In the genomic region with DNA sequence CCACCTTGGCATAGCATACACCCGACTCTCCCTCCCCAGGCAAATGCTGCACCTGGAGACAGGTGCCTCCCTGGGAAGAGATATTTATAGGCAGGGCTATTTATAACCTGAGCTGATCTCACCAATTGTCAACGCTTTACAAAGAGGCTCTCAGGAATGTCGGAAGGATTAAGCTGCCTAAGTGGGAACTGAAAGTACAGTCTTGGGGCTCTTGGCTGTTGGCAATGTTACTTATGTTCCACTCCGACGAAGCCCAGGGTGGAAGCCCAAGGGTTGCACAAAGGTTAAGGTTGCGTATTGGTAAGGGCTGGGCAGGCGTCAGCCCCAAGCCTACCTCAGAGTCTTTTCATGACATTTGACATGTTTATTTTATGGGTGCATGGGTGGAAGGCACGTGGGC, we compare ENCODE assay signal across 18 mouse cellular contexts. TPM values are rescaled to one million over a fixed set of nuclear protein-coding genes. Genes with fewer than 3 reads are reported as not detected.
DNase-seq lines count a peak whose midpoint lies in the region; ATAC-seq lines count a peak whose summit lies in the region.
"Had no signal": no experiment of that assay in that cellular context is flagged by ENCODE, and none has a peak within 500 bp of the region (broad histone marks: within the 10 kb centered on the region; RNA-seq: fewer than 3 reads in every experiment).

No protein-coding gene starts in this region.

- no peak overlapping the region for H3K27ac ChIP-seq in heart, embryonic 14.5 days (replicated peaks in 1 of 2; ENCODE audit: control insufficient read depth in 1 of 2, insufficient read depth in 1 of 2, low read depth in 2 of 2, low read length in 2 of 2)
- H3K27ac ChIP-seq: hindbrain, embryonic 13.5 days; midbrain, embryonic 12.5 days had no signal

- 16% methylated on average over 8 of the region's 8 CpGs for WGBS in heart, embryonic 14.5 days

- no peak overlapping the region for H3K4me3 ChIP-seq in heart, embryonic 14.5 days (ENCODE audit: control insufficient read depth in 1 of 2, insufficient read depth in 1 of 2, low read depth in 1 of 2, low read length in 2 of 2)
- H3K4me3 ChIP-seq: hindbrain, embryonic 13.5 days; midbrain, embryonic 12.5 days; myocyte had no signal

- no peaks in the 10 kb centered on the region for H3K36me3 ChIP-seq in heart, embryonic 14.5 days (ENCODE audit: control insufficient read depth, insufficient read depth, low read length)
- H3K36me3 ChIP-seq: hindbrain, embryonic 13.5 days; midbrain, embryonic 12.5 days had no signal

- H3K27me3 ChIP-seq in heart, embryonic 14.5 days (ENCODE audit: control insufficient read depth, insufficient read depth, low read length): no peaks in the 10 kb centered on the region
- H3K27me3 ChIP-seq: hindbrain, embryonic 13.5 days had no signal

- H3K4me2 ChIP-seq in heart, embryonic 14.5 days (ENCODE audit: low read length): peak overlapping the region; percentile 38
- H3K4me2 ChIP-seq: hindbrain, embryonic 13.5 days; midbrain, embryonic 12.5 days had no signal

- no peak overlapping the region for H3K9ac ChIP-seq in heart, embryonic 14.5 days (ENCODE audit: low read length)
- H3K9ac ChIP-seq: forebrain, postnatal 0 days; hindbrain, embryonic 13.5 days; midbrain, embryonic 12.5 days had no signal

- peaks cover 10 to 20% of the 10 kb centered on the region in 2 experiments; a peak in 3 of 4 replicates for H3K4me1 ChIP-seq in heart, embryonic 14.5 days (ENCODE audit: control insufficient read depth in 2 of 2, insufficient read depth in 2 of 2, low read length in 2 of 2)

- DNase-seq in cerebellum, adult 11-12 months: peak; percentile 20
- no peak for DNase-seq in heart, postnatal 14 days
- DNase-seq in brain, adult 2 months (ENCODE audit: low read depth, low spot score): peak; percentile 55
- no peak for DNase-seq in kidney, postnatal 4 days
- DNase-seq: adrenal gland, postnatal 25 days; forebrain, postnatal 0 days; gastrocnemius, postnatal 10 days; kidney, adult 11 months; kidney, postnatal 10 days; thymus, adult 18-20 months had no signal

- ATAC-seq in cerebellum, adult (ENCODE audit: insufficient number of reproducible peaks, low FRiP score, low TSS enrichment): no peak
- no peak for ATAC-seq in heart, embryonic 14.5 days (ENCODE audit: insufficient number of reproducible peaks, insufficient read depth, low FRiP score, low read depth)
- peak; percentile 40 for ATAC-seq in monocyte, adult 5-6 weeks (replicated peaks; ENCODE audit: insufficient number of reproducible peaks, low FRiP score, low TSS enrichment, poor library complexity, severe bottlenecking)
- no peak for ATAC-seq in CD4-positive, CD25-positive, alpha-beta regulatory T cell, adult 4 months
- ATAC-seq: activated CD4-positive, CD25-positive, alpha-beta regulatory T cell, adult 4 months; forebrain, postnatal 0 days had no signal

- intact Hi-C loops in heart, postnatal 14 days (cut with DNase I): no loop called here

- no peaks in the 10 kb centered on the region for H3K9me3 ChIP-seq in heart, embryonic 14.5 days (ENCODE audit: control insufficient read depth, low read length)
- H3K9me3 ChIP-seq: hindbrain, embryonic 13.5 days; midbrain, embryonic 12.5 days had no signal

RNA-seq across cellular contexts. Expression of gene Cotl1, which starts 4.2 kb away (rescaled TPM):
- polyA plus RNA-seq in heart, embryonic 14.5 days (2014; fragmentation: Nextera tagmentation; extraction: Ambion mirVana): 55.1 and 75.9 TPM in 2 replicates
- 10 to 100 TPM; 26.1 to 29.3 TPM for total RNA-seq in heart, postnatal 14 days (2021)
- total RNA-seq in monocyte, adult 5-6 weeks (2017): 289 to 324 TPM (median 310 TPM) in 3 replicates
- polyA plus RNA-seq in CD4-positive, CD25-positive, alpha-beta regulatory T cell, adult 4 months (2017; shearing (Covaris generic)): 100 to 1,000 TPM; 131 to 191 TPM

RNA-seq across cellular contexts. Expression of gene Klhl36, which starts 17.5 kb away (rescaled TPM):
- 8.8 and 10.6 TPM in 2 replicates for polyA plus RNA-seq in heart, embryonic 14.5 days (2014; fragmentation: Nextera tagmentation; extraction: Ambion mirVana)
- 1 to 10 TPM; 3.7 TPM for total RNA-seq in heart, postnatal 14 days (2021)
- 8.5 to 16.5 TPM (median 14.2 TPM) in 3 replicates for total RNA-seq in monocyte, adult 5-6 weeks (2017)
- polyA plus RNA-seq in CD4-positive, CD25-positive, alpha-beta regulatory T cell, adult 4 months (2017; shearing (Covaris generic)): 10 to 100 TPM in 1 of 2 experiments, 1 to 10 TPM in 1; 6.2 to 11.6 TPM

Comparison
In these comparisons a context has a peak if more than half of its experiments do, and no peak if none do; other contexts are left out.
1. DNase-seq: peak in cerebellum, adult 11-12 months (single experiment) and brain, adult 2 months (single experiment); none in heart, postnatal 14 days (0 of 2) and kidney, postnatal 4 days (0 of 2).